Mouse (Mus musculus) G1E (cell line): ENCODE results near the gene Uchl3. TPM values are rescaled to one million over a fixed set of nuclear protein-coding genes. Genes with fewer than 3 reads are reported as not detected.

ENCODE experiments used
- ATAC-seq: 2 replicates; pipeline ENCODE4 v1.8.0; 2016; ENCODE audit warnings: mild to moderate bottlenecking; ENCODE audit not compliant: insufficient number of reproducible peaks, poor library complexity, low FRiP score, severe bottlenecking; ENCODE audit errors: extremely low read depth
- DNase-seq: peaks from one replicate; pipeline ENCODE4 v3.0.0; 2012; ENCODE audit warnings: low spot score
- H3K27me3 ChIP-seq: 2 replicates; pipeline ENCODE4 v1.6.1; 2012; ENCODE audit warnings: mild to moderate bottlenecking, low read length, inconsistent platforms; ENCODE audit not compliant: insufficient read depth
- H3K36me3 ChIP-seq: replicated peaks from 2 replicates; pipeline ENCODE3; 2012; ENCODE audit warnings: mild to moderate bottlenecking, inconsistent platforms
- H3K4me1 ChIP-seq: 2 replicates; pipeline ENCODE4 v1.6.1; 2012; ENCODE audit warnings: low read depth, low read length, inconsistent platforms, mixed read lengths; ENCODE audit not compliant: insufficient read depth
- H3K4me3 ChIP-seq: 2 replicates; pipeline ENCODE4 v1.5.1; 2012; ENCODE audit warnings: low read depth, mild to moderate bottlenecking, inconsistent platforms, low read length, moderate library complexity, mixed read lengths
- H3K9me3 ChIP-seq: replicated peaks from 2 replicates; pipeline ENCODE4 v1.6.1; 2012; ENCODE audit warnings: inconsistent platforms
- CTCF ChIP-seq: IDR thresholded peaks from 2 replicates; pipeline ENCODE4 v1.5.1; 2012; ENCODE audit warnings: low read depth, low read length, inconsistent platforms, mixed read lengths
- GATA1 ChIP-seq: IDR thresholded peaks from 2 replicates; pipeline ENCODE4 v1.6.1; 2012; ENCODE audit warnings: borderline replicate concordance, low read length, inconsistent platforms, mixed read lengths
- GATA2 ChIP-seq: IDR thresholded peaks from 2 replicates; pipeline ENCODE4 v1.6.1; 2012; ENCODE audit warnings: low read depth, low read length, inconsistent platforms, borderline replicate concordance
- POLR2AphosphoS5 ChIP-seq: IDR thresholded peaks from 2 replicates; pipeline ENCODE4 v1.6.1; 2012; ENCODE audit warnings: low read depth, low read length, inconsistent platforms; ENCODE audit not compliant: insufficient replicate concordance
- TAL1 ChIP-seq: conservative IDR thresholded peaks from 2 replicates; pipeline ENCODE4 v1.6.1; 2012; ENCODE audit warnings: low read depth, low read length, inconsistent platforms, mixed read lengths
- polyA plus RNA-seq: library from polyadenylated mRNA; stranded (reverse); fragments of >175 nt; gene quantifications from 2 replicates; pipeline ENCODE4 v1.2.3, GENCODE M21; 2012
- total RNA-seq, 2 experiments: library from RNA; stranded (forward) in 1 of 2; stranded (reverse) in 1 of 2; fragments of 200-1000 nt in 1 of 2; fragments of >200 nt in 1 of 2; fragmentation: Nextera tagmentation in 1 of 2; gene quantifications; 2 replicates each; pipeline ENCODE4 v1.2.3; 2014 to 2017

Uchl3 gene
- total RNA-seq (2014; fragmentation: Nextera tagmentation) = 69.4 and 78.6 TPM in 2 replicates
- total RNA-seq (2017) = 78.5 and 80.9 TPM in 2 replicates
- 20.2 and 23.6 TPM in 2 replicates for polyA plus RNA-seq

GRCm38 (mm10) chr14:101653581-101654525 is at the start of gene Uchl3:
Gene Uchl3 (plus strand): TSS chr14:101653967.
- H3K9me3 ChIP-seq = no peaks in the 10 kb centered on the region
- DNase-seq = peak; percentile 98
- peak; percentile 96 for TF ChIP-seq CTCF
- TF ChIP-seq TAL1 = no peak

GRCm38 (mm10) chr14:101605843-101606242 is 47.9 kb upstream of the Uchl3 start:
- Histone ChIP-seq H3K9me3 (peaks cover 27% of the 10 kb centered on the region), H3K36me3 (no peaks in the 10 kb centered on the region), H3K4me3 (no peak overlapping the region), H3K4me1 (no peaks in the 10 kb centered on the region), H3K27me3 (peaks cover 3% of the 10 kb centered on the region; the same call in 1 of the 2 replicates)
- no peak for ATAC-seq
- TF ChIP-seq GATA2 (no peak), POLR2AphosphoS5 (no peak), TAL1 (no peak), GATA1 (no peak), CTCF (no peak)
- DNase-seq = no peak

More at GRCm38 (mm10) chr14:101653581-101654525, at the start of gene Uchl3:
- peaks cover 11% of the 10 kb centered on the region; the same call in 1 of the 2 replicates for H3K27me3 ChIP-seq
- peak within 1 kb of the TSS; percentile 84 for H3K4me3 ChIP-seq
- peak; percentile 76 for ATAC-seq
- H3K4me1 ChIP-seq = peaks cover 28% of the 10 kb centered on the region
- peaks cover 13% of the 10 kb centered on the region for H3K36me3 ChIP-seq

- H3K4me1 ChIP-seq = no peaks in the 10 kb centered on the region
- no peak for DNase-seq
- peaks cover 3% of the 10 kb centered on the region; the same call in 1 of the 2 replicates for H3K27me3 ChIP-seq
- no peaks in the 10 kb centered on the region for H3K36me3 ChIP-seq
- ATAC-seq = no peak
- peak overlapping the region; percentile 37; the same call in 1 of the 2 replicates for H3K4me3 ChIP-seq
- peaks cover 27% of the 10 kb centered on the region for H3K9me3 ChIP-seq
- no peak for TF ChIP-seq CTCF
- TF ChIP-seq POLR2AphosphoS5 = no peak
- no peak for TF ChIP-seq GATA1
- no peak for TF ChIP-seq TAL1
- TF ChIP-seq GATA2 = no peak
Observed at GRCm38 (mm10) chr14:101607631-101608518, 45.9 kb upstream of the Uchl3 start.

GRCm38 (mm10) chr14:101608519-101609368 is 45.0 kb upstream of the Uchl3 start, which contains the start of gene Tbc1d4:
Gene Tbc1d4 (minus strand): TSS chr14:101609191.
- peak within 1 kb of the TSS; percentile 37; the same call in 1 of the 2 replicates for H3K4me3 ChIP-seq
- H3K9me3 ChIP-seq = peaks cover 27% of the 10 kb centered on the region
- no peaks in the 10 kb centered on the region for H3K4me1 ChIP-seq
- DNase-seq = no peak
- H3K27me3 ChIP-seq = peaks cover 3% of the 10 kb centered on the region; the same call in 1 of the 2 replicates
- no peaks in the 10 kb centered on the region for H3K36me3 ChIP-seq
- no peak for ATAC-seq
- TF ChIP-seq TAL1 (no peak), POLR2AphosphoS5 (no peak), GATA1 (no peak), CTCF (no peak), GATA2 (no peak)

GRCm38 (mm10) chr14:101610701-101611100 is 43.1 kb upstream of the Uchl3 start:
- TF ChIP-seq TAL1 (no peak), POLR2AphosphoS5 (no peak), CTCF (no peak), GATA2 (no peak), GATA1 (no peak)
- H3K27me3 ChIP-seq = peaks cover 3% of the 10 kb centered on the region; the same call in 1 of the 2 replicates
- H3K36me3 ChIP-seq = no peaks in the 10 kb centered on the region
- H3K9me3 ChIP-seq = peaks cover 22% of the 10 kb centered on the region
- DNase-seq (no peak), ATAC-seq (no peak)
- H3K4me1 ChIP-seq = no peaks in the 10 kb centered on the region
- no peak overlapping the region for H3K4me3 ChIP-seq
